Mouse (Mus musculus): ENCODE measurements around the gene Ldlr. TPM values are rescaled to one million over a fixed set of nuclear protein-coding genes. Genes with fewer than 3 reads are reported as not detected.
"Not testable (repeated sequence)": the region's sequence is repeated elsewhere in the genome, so short reads cannot be mapped to it uniquely, and the experiment has no call there.

Ldlr gene
- total RNA-seq, 2 experiments from 2014 or later, result 20.2 to 21.0 TPM

- no peak for DNase-seq (ENCODE audit: low spot score in 2 of 2)
These were observed 64.4 kb downstream of the Ldlr start for GRCm38 (mm10) chr9:21787654-21788053.

- DNase-seq (ENCODE audit: low spot score in 2 of 2), result no peak
These were observed 65.0 kb downstream of the Ldlr start for GRCm38 (mm10) chr9:21788234-21788633.

- DNase-seq (ENCODE audit: low spot score in 2 of 2), result no peak
These were observed 68.6 kb downstream of the Ldlr start for GRCm38 (mm10) chr9:21791861-21792260.

- DNase-seq (ENCODE audit: low spot score in 2 of 2), result peak; percentile 65
These were observed 69.4 kb downstream of the Ldlr start for GRCm38 (mm10) chr9:21792644-21793043.

- not testable (repeated sequence) for DNase-seq (ENCODE audit: low spot score in 2 of 2)
These were observed 70.2 kb downstream of the Ldlr start for GRCm38 (mm10) chr9:21793507-21793906.

- no peak for DNase-seq (ENCODE audit: low spot score in 2 of 2)
These were observed 71.1 kb downstream of the Ldlr start for GRCm38 (mm10) chr9:21794344-21794834.

- no peak for DNase-seq (ENCODE audit: low spot score in 2 of 2)
These were observed 71.6 kb downstream of the Ldlr start for GRCm38 (mm10) chr9:21794925-21795324.

GRCm38 (mm10) chr9:21795579-21795978, 72.3 kb downstream of the Ldlr start:
- DNase-seq (ENCODE audit: low spot score in 2 of 2), result no peak

GRCm38 (mm10) chr9:21796259-21796658, 73.0 kb downstream of the Ldlr start:
- no peak for DNase-seq (ENCODE audit: low spot score in 2 of 2)

GRCm38 (mm10) chr9:21796919-21797318, 73.6 kb downstream of the Ldlr start:
- DNase-seq (ENCODE audit: low spot score in 2 of 2), result no peak

GRCm38 (mm10) chr9:21797921-21798344, 74.7 kb downstream of the Ldlr start:
- DNase-seq (ENCODE audit: low spot score in 2 of 2), result no peak

GRCm38 (mm10) chr9:21798345-21799009, 75.2 kb downstream of the Ldlr start, which contains the start of gene Kank2:
Gene Kank2, minus strand, starts transcription at chr9:21798744.
- DNase-seq (ENCODE audit: low spot score in 2 of 2), result peak; percentile 62 to 72

- DNase-seq (ENCODE audit: low spot score in 2 of 2), result no peak
These were observed 75.7 kb downstream of the Ldlr start for GRCm38 (mm10) chr9:21799010-21799350.

Other genes starting within 250 kb of the Ldlr start
- 10 to 100 TPM; 13.7 to 15.0 TPM for gene Tmed1, start 213.2 kb upstream of the Ldlr start, total RNA-seq (2021)
- gene AB124611, start 197.3 kb upstream of the Ldlr start, total RNA-seq (2021), result under 1 TPM; 0.51 to 0.64 TPM
- 10 to 100 TPM; 66.5 to 68.8 TPM for gene Carm1, start 176.6 kb upstream of the Ldlr start, total RNA-seq (2021)
- 10 to 100 TPM; 54.3 to 56.9 TPM for gene Timm29, start 130.8 kb upstream of the Ldlr start, total RNA-seq (2021)
- gene Yipf2, start 130.7 kb upstream of the Ldlr start, total RNA-seq (2021), result 10 to 100 TPM; 14.7 to 15.9 TPM
- 100 to 1,000 TPM; 121 to 123 TPM for gene Smarca4, start 107.3 kb upstream of the Ldlr start, total RNA-seq (2021)
- gene Spc24, start 36.8 kb downstream of the Ldlr start, total RNA-seq (2021), result 1 to 10 TPM; 2.1 to 4.0 TPM
- 1 to 10 TPM; 7.1 to 7.8 TPM for gene Kank2, start 75.3 kb downstream of the Ldlr start, total RNA-seq (2021)
- not detected for gene Angptl8, start 112.0 kb downstream of the Ldlr start, total RNA-seq (2021)
- gene Dock6, start 129.2 kb downstream of the Ldlr start, total RNA-seq (2021), result 10 to 100 TPM; 24.5 to 24.7 TPM
- 10 to 100 TPM; 22.6 to 24.2 TPM for gene Rab3d, start 194.7 kb downstream of the Ldlr start, total RNA-seq (2021)
- gene Ccdc159, start 204.0 kb downstream of the Ldlr start, total RNA-seq (2021), result 10 to 100 TPM; 13.8 to 14.2 TPM
- gene Tmem205, start 204.1 kb downstream of the Ldlr start, total RNA-seq (2021), result 10 to 100 TPM; 35.7 to 37.0 TPM
- gene Plppr2, start 213.6 kb downstream of the Ldlr start, total RNA-seq (2021), result 100 to 1,000 TPM; 350 to 352 TPM
- 10 to 100 TPM; 14.4 to 15.2 TPM for gene Swsap1, start 232.3 kb downstream of the Ldlr start, total RNA-seq (2021)
- gene Epor, start 240.0 kb downstream of the Ldlr start, total RNA-seq (2021), result 1 to 10 TPM; 2.6 to 3.3 TPM